Mouse (Mus musculus) right cerebral cortex, postnatal 25 days (tissue): ENCODE data around the gene Kcnh7.

Source experiments
- DNase-seq: peaks from one replicate; pipeline ENCODE4 v3.0.0; 2022

The Kcnh7 gene

GRCm38 (mm10) chr2:62644891-62645290 is 539.2 kb downstream of the Kcnh7 start:
- no peak for DNase-seq
